Mouse (Mus musculus): Measurements from ENCODE around the gene Mgat4e. TPM values are rescaled to one million over a fixed set of nuclear protein-coding genes. Genes with fewer than 3 reads are reported as not detected.
"Not testable (repeated sequence)": the region's sequence is repeated elsewhere in the genome, so short reads cannot be mapped to it uniquely, and the experiment has no call there.

Gene Mgat4e
- total and polyA plus RNA-seq, 3 experiments = 0.08 to 0.17 TPM; not detected in 1

DNA sequence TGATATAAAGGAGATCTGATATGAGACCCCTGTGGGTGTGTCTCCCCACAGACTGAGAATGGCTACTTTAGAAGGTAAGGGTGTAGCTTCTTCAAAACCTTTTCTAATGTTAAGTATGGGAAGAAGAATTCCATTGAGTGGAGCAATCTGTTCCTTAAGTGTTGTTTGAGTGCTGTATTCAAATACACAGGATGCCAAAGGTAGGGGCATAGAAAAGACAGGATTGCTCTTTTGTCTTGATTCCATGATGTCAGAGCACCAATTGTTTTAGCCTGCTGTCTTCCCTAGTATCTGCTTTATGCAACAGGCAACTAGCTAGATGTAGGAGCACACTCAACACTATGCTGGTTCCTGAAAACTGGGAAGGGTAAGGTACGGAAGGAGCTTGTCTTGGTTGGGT lies 14.4 kb downstream of the Mgat4e start:
- H3K4me3 ChIP-seq (ENCODE audit: control insufficient read depth in 1 of 2, insufficient read depth in 1 of 2, low read depth in 2 of 2, low read length in 2 of 2) = no peak overlapping the region
- no peak overlapping the region for H3K9ac ChIP-seq (ENCODE audit: control insufficient read depth, low read depth, low read length, poor library complexity, severe bottlenecking)
- H3K27ac ChIP-seq (ENCODE audit: control insufficient read depth, low read depth, low read length) = no peak overlapping the region
- no peaks in the 10 kb centered on the region for H3K36me3 ChIP-seq (ENCODE audit: control insufficient read depth in 1 of 2, insufficient read depth in 2 of 2, low read length in 2 of 2)
- peaks cover 0 to 11% of the 10 kb centered on the region in 2 experiments; a peak in 3 of 4 replicates for H3K4me1 ChIP-seq (ENCODE audit: control insufficient read depth in 1 of 2, insufficient read depth in 2 of 2, low read length in 2 of 2)
- H3K9me3 ChIP-seq (replicated peaks; ENCODE audit: insufficient read depth, low read length) = no peaks in the 10 kb centered on the region
- H3K79me2 ChIP-seq (ENCODE audit: control insufficient read depth, insufficient read depth, low read length, poor library complexity) = no peaks in the 10 kb centered on the region
- DNase-seq (ENCODE audit: low read depth, low spot score) = no peak
- no peaks in the 10 kb centered on the region for H3K27me3 ChIP-seq (ENCODE audit: control insufficient read depth in 1 of 2, insufficient read depth in 2 of 2, low read length in 2 of 2)
- TF ChIP-seq MEF2A (IDR thresholded peaks at IDR 0.05; ENCODE audit: extremely low read depth, insufficient replicate concordance, low read depth, low read length, poor library complexity, severe bottlenecking) (no peak), MAZ (IDR thresholded peaks at IDR 0.05; ENCODE audit: low read depth, low read length) (no peak), ZNF384 (IDR thresholded peaks at IDR 0.05; ENCODE audit: low read depth, low read length) (no peak), CHD2 (IDR thresholded peaks at IDR 0.05; ENCODE audit: low read length) (no peak), ZMIZ1 (IDR thresholded peaks at IDR 0.05; ENCODE audit: low read depth, low read length) (no peak), GABPA (IDR thresholded peaks at IDR 0.05; ENCODE audit: low read depth, low read length) (no peak), CHD1 (IDR thresholded peaks at IDR 0.05; ENCODE audit: low read depth, low read length) (no peak), RAD21 (IDR thresholded peaks at IDR 0.05; ENCODE audit: low read depth, low read length) (no peak), HCFC1 (IDR thresholded peaks at IDR 0.05; ENCODE audit: low read depth, low read length) (no peak), E2F4 (IDR thresholded peaks at IDR 0.05; ENCODE audit: borderline replicate concordance, low read depth, low read length) (no peak)

DNA sequence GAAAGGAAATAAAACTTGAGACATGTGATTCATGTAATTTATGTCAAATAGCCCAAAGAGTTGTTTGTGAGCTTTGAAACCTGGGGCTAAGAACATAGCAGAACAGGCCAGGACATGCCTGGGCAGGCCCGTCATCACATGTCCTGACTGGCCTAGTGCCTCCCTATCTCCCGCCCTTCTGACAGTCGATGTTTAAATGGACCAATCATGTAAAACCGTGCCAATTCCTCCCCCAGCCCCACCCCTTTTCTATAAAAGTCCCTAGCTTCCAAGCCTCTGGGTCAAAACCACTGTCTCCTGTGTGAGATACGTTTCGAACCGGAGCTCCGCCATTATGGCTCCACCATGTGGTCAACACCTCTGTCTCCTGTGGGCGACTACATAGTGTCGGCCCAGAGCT lies 15.8 kb downstream of the Mgat4e start:
- not testable (repeated sequence) for H3K79me2 ChIP-seq (ENCODE audit: control insufficient read depth, insufficient read depth, low read length, poor library complexity); H3K4me3 ChIP-seq (ENCODE audit: control insufficient read depth in 1 of 2, insufficient read depth in 1 of 2, low read depth in 2 of 2, low read length in 2 of 2); H3K27me3 ChIP-seq (ENCODE audit: control insufficient read depth in 1 of 2, insufficient read depth in 2 of 2, low read length in 2 of 2); H3K9ac ChIP-seq (ENCODE audit: control insufficient read depth, low read depth, low read length, poor library complexity, severe bottlenecking); H3K36me3 ChIP-seq (ENCODE audit: control insufficient read depth in 1 of 2, insufficient read depth in 2 of 2, low read length in 2 of 2); H3K27ac ChIP-seq (ENCODE audit: control insufficient read depth, low read depth, low read length); H3K9me3 ChIP-seq (replicated peaks; ENCODE audit: insufficient read depth, low read length); DNase-seq (ENCODE audit: low read depth, low spot score)
- peaks cover 0 to 11% of the 10 kb centered on the region in 2 experiments; a peak in 3 of 4 replicates for H3K4me1 ChIP-seq (ENCODE audit: control insufficient read depth in 1 of 2, insufficient read depth in 2 of 2, low read length in 2 of 2)

DNA sequence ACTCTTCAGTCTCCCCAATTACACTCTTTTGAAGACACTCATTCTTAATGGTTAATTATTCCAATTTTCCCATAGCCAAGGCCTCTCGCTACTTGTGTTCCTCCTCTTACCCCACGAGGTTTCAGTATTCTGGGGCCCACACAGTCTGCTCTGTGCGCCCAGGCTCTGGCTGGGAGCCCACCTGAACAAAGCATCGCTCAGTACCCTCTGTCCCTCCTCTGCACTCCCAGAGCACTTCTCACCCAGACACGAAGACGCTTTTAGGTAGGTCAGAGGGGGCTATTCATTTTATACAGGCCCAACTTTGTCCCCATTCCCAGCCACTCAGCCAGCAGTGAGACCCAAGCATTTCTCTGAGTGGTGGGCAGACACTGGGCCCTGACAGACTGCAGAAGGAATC lies 18.9 kb downstream of the Mgat4e start:
- H3K79me2 ChIP-seq (ENCODE audit: control insufficient read depth, insufficient read depth, low read length, poor library complexity) = no peaks in the 10 kb centered on the region
- no peaks in the 10 kb centered on the region for H3K27me3 ChIP-seq (ENCODE audit: control insufficient read depth in 1 of 2, insufficient read depth in 2 of 2, low read length in 2 of 2)
- TF ChIP-seq MYC (IDR thresholded peaks at IDR 0.05; ENCODE audit: low read depth, low read length) = no peak
- no peak for TF ChIP-seq ZNF384 (IDR thresholded peaks at IDR 0.05; ENCODE audit: low read depth, low read length)
- TF ChIP-seq UBTF (IDR thresholded peaks at IDR 0.05; ENCODE audit: borderline replicate concordance, insufficient read depth, low read depth, low read length) = no peak
- no peak for TF ChIP-seq E2F4 (IDR thresholded peaks at IDR 0.05; ENCODE audit: borderline replicate concordance, low read depth, low read length)
- no peak for TF ChIP-seq ETS1 (IDR thresholded peaks at IDR 0.05; ENCODE audit: low read depth, low read length)
- no peak for TF ChIP-seq SIN3A (IDR thresholded peaks at IDR 0.05; ENCODE audit: low read length)
- peaks cover 10 to 15% of the 10 kb centered on the region in 2 experiments for H3K4me1 ChIP-seq (ENCODE audit: control insufficient read depth in 1 of 2, insufficient read depth in 2 of 2, low read length in 2 of 2)
- peaks cover 0 to 3% of the 10 kb centered on the region in 2 experiments; a peak in 2 of 4 replicates for H3K36me3 ChIP-seq (ENCODE audit: control insufficient read depth in 1 of 2, insufficient read depth in 2 of 2, low read length in 2 of 2)
- H3K27ac ChIP-seq (ENCODE audit: control insufficient read depth, low read depth, low read length) = no peak overlapping the region
- H3K9me3 ChIP-seq (replicated peaks; ENCODE audit: insufficient read depth, low read length) = no peaks in the 10 kb centered on the region
- no peak overlapping the region for H3K4me3 ChIP-seq (ENCODE audit: control insufficient read depth in 1 of 2, insufficient read depth in 1 of 2, low read depth in 2 of 2, low read length in 2 of 2)
- no peak for DNase-seq (ENCODE audit: low read depth, low spot score)
- H3K9ac ChIP-seq (ENCODE audit: control insufficient read depth, low read depth, low read length, poor library complexity, severe bottlenecking) = no peak overlapping the region

Measured in MEL (cell line).